Mouse (Mus musculus): Measurements from ENCODE around the gene Echdc1. TPM values are rescaled to one million over a fixed set of nuclear protein-coding genes. Genes with fewer than 3 reads are reported as not detected.
"Not testable (repeated sequence)": the region's sequence is repeated elsewhere in the genome, so short reads cannot be mapped to it uniquely, and the experiment has no call there.

Gene Echdc1
- polyA plus RNA-seq, 1 experiment = 13.5 TPM

DNA sequence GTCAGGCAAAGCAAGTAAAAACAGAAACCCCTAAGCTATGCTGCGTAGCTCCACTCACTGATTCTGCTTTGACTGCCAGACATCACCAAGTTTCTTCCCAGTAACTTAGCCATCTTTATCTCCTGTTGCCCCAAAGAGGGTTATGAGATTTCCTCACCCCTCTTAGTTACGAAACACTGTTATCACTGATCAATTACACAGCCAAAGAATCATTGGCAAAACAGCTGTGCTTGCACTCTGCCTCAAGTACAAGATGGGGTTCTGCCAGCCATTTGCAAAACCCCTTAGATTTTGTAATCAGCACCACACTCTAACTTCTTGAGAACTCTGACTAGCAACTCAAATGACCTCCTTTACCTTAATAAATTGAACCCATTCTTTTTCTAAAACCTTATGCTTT is 38.5 kb downstream of the Echdc1 start:
- DNase-seq (ENCODE audit: low read depth) = no peak

DNA sequence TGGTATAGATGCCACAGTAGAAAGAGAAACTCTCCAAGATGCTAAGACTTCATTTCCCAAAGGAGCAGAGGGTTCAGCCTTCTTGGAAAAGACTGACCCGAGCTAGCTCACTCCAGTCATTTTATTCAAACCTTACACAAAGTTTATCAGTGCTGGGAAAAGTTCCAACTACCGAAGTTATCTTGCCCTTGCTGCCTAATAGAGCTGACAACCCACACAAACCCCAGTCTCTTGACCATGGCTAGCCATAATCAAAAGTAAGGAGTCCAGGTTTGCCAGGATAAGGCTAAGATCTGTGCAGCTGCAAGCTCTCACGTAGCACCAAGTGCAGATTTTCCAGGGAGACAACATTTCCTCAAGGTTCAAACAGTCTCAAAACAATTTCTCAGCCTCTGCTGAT is 39.6 kb downstream of the Echdc1 start:
- no peak for TF ChIP-seq CTCF (IDR thresholded peaks at IDR 0.05; ENCODE audit: borderline replicate concordance, extremely low read depth, insufficient read depth, insufficient read length)
- TF ChIP-seq POLR2A (IDR thresholded peaks at IDR 0.05; ENCODE audit: borderline replicate concordance, extremely low read depth, insufficient read depth, insufficient read length, poor library complexity, severe bottlenecking) = no peak

More for the DNA sequence above, 38.5 kb downstream of the Echdc1 start:
- TF ChIP-seq POLR2A (IDR thresholded peaks at IDR 0.05; ENCODE audit: borderline replicate concordance, extremely low read depth, insufficient read depth, insufficient read length, poor library complexity, severe bottlenecking) (no peak), CTCF (IDR thresholded peaks at IDR 0.05; ENCODE audit: borderline replicate concordance, extremely low read depth, insufficient read depth, insufficient read length) (no peak)

DNA sequence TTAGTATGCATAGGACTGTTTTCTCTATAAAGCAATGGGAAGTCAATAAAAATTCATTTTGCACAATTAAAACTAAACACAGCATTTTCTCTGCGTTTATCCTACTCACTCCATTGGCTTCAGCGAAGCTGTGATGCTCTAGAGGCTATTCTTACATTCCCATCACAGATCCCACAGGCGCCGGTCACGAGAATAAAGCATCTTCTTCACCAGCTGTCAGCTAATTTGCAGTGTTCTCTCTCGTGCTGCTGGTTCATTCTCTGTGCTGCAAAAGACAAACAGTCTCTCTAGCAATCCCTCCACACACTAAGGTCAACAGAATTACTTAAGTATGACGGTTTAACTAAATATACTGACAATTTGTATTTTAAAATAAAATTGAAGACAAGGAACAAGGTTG is 41.2 kb downstream of the Echdc1 start:
- DNase-seq (ENCODE audit: low read depth) = peak; percentile 61

More for the DNA sequence above, 39.6 kb downstream of the Echdc1 start:
- no peak for DNase-seq (ENCODE audit: low read depth)

DNA sequence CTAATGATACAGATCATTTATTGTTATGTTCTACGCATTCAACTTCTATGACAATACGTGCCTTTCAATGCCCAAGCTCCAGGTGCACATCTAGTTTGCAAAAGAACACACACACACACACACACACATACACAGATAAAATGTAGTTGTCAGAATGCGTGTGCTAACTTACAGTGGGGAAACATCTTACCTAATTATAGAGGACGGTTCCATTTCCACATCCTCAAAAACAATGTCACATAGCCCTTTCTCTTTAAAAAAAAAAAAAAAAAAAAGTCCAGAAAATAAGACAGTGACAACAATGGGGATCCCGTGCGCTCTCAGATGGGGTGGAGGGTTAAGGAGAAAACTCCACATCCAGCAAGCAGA is 48.1 kb downstream of the Echdc1 start:
- TF ChIP-seq CTCF (IDR thresholded peaks at IDR 0.05; ENCODE audit: borderline replicate concordance, extremely low read depth, insufficient read depth, insufficient read length) (no peak), POLR2A (IDR thresholded peaks at IDR 0.05; ENCODE audit: borderline replicate concordance, extremely low read depth, insufficient read depth, insufficient read length, poor library complexity, severe bottlenecking) (no peak)
- DNase-seq (ENCODE audit: low read depth) = no peak

More for the DNA sequence above, 41.2 kb downstream of the Echdc1 start:
- TF ChIP-seq CTCF (IDR thresholded peaks at IDR 0.05; ENCODE audit: borderline replicate concordance, extremely low read depth, insufficient read depth, insufficient read length) (no peak), POLR2A (IDR thresholded peaks at IDR 0.05; ENCODE audit: borderline replicate concordance, extremely low read depth, insufficient read depth, insufficient read length, poor library complexity, severe bottlenecking) (no peak)

DNA sequence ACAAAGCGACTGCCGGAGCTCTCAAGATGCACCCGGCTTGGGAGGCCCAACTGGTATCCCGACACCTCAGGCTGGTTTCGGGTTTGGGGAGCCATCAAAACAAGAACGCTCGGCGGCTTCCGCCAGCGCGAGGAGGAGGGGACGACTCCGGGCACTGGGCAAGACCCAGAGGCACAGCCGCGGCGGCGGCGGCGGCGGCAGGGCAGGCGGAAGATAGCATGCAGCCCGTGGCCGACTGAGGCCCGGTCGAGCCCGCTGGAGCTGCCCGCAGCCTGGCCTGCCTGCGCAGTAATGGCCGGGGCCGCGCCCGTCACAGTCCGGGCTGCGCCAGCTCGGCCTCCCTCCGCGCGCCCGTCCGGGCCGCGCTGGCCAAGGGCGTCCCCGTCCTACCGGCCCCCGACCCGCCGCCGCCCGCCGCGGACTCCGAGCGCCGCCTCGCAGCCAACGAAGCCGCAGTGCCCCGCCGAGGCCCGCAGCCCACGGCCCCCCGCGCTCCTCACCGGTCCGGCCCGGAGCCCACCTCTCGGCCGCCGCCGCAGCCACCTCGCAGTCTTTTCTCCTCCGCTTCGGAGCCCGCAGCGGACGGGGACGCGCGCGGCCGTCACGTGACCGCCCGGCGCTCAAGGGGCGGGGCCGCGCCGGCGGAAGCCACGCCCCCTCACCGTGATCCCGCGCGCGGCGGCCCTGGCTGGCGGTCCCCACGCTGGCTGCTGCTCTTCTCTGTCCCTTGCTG is 48.7 kb downstream of the Echdc1 start:
- no peak for TF ChIP-seq CTCF (IDR thresholded peaks at IDR 0.05; ENCODE audit: borderline replicate concordance, extremely low read depth, insufficient read depth, insufficient read length)
- TF ChIP-seq POLR2A (IDR thresholded peaks at IDR 0.05; ENCODE audit: borderline replicate concordance, extremely low read depth, insufficient read depth, insufficient read length, poor library complexity, severe bottlenecking) = peak; percentile 98
- peak; percentile 94 for DNase-seq (ENCODE audit: low read depth)

DNA sequence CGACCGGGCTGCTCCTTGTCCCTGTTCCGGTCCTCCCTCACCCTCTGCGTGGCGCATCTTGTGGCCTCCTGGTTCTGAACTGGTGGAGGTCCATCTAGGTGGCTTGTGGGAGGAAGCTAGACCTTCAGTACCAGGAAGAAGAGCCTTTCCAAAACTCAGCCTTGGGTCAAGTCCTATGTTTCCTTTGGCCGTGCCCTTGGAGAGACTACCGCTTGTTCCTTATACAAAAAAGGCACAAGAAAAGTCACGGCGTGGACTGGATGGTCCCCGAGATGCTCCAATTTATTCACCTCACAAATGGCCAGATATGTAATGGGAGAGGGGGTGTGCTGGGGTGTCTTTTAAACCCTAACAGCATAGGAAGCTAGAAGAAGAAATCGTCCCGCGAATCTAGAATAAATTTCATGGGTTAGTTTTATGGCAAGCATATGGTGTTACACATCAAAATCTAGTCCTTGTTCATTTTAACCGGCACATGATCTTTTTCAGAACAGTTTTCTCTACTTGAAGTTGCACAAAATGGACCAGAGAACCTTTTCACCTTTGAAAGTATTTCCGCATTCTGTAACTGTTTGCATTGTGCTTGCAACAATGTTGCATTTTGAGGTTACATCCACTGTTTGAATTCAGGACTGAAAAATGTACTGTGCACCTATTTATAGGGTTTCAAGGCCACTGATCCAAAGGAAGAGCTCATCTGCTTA is 49.4 kb downstream of the Echdc1 start, which contains the start of gene Rnf146:
Gene Rnf146 (minus strand): TSS at position 246 of the 704 bp plus-strand sequence.
- TF ChIP-seq POLR2A (IDR thresholded peaks at IDR 0.05; ENCODE audit: borderline replicate concordance, extremely low read depth, insufficient read depth, insufficient read length, poor library complexity, severe bottlenecking) = no peak
- TF ChIP-seq CTCF (IDR thresholded peaks at IDR 0.05; ENCODE audit: borderline replicate concordance, extremely low read depth, insufficient read depth, insufficient read length) = no peak
- no peak for DNase-seq (ENCODE audit: low read depth)

DNA sequence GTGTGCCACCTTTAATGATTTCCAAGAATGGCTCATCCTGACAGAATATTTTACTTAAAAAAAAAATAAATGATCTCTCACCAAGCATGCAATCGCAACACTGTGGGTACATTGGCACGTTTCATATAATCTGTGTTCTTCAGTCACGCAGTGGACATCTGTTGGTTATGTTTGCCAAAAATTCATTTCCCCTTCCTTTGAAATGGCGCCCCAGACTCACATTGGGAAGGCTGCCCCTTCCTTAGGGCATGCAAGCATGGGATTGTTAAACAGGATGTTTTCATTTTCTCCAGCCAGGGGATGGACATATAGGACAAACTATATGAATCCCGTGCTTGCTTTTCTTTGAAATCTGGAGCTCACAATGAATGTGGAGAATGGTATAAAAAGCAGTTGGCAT is 61.1 kb downstream of the Echdc1 start:
- TF ChIP-seq CTCF (IDR thresholded peaks at IDR 0.05; ENCODE audit: borderline replicate concordance, extremely low read depth, insufficient read depth, insufficient read length) (no peak), POLR2A (IDR thresholded peaks at IDR 0.05; ENCODE audit: borderline replicate concordance, extremely low read depth, insufficient read depth, insufficient read length, poor library complexity, severe bottlenecking) (no peak)

DNA sequence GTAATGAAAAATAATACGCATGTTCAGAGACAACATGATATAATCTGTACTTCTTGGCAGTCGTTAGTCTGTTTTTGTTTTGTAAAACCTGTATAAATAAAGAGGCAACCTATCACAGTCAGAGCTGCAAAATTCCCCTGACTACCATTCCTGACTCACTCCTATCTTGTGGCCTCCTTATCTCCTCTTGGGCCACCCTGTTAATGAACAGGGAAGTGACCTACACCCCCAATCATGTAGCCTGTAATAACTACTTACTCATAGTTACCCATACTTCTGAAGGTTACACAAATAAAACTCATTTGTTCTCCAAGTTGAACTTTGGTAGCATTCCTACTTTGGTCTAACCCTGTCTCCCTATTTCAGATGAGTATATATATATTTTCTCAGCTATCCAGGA is 68.6 kb downstream of the Echdc1 start:
- no peak for TF ChIP-seq CTCF (IDR thresholded peaks at IDR 0.05; ENCODE audit: borderline replicate concordance, extremely low read depth, insufficient read depth, insufficient read length)
- no peak for TF ChIP-seq POLR2A (IDR thresholded peaks at IDR 0.05; ENCODE audit: borderline replicate concordance, extremely low read depth, insufficient read depth, insufficient read length, poor library complexity, severe bottlenecking)
- DNase-seq (ENCODE audit: low read depth) = no peak

More for the DNA sequence above, 61.1 kb downstream of the Echdc1 start:
- DNase-seq (ENCODE audit: low read depth) = peak; percentile 49

DNA sequence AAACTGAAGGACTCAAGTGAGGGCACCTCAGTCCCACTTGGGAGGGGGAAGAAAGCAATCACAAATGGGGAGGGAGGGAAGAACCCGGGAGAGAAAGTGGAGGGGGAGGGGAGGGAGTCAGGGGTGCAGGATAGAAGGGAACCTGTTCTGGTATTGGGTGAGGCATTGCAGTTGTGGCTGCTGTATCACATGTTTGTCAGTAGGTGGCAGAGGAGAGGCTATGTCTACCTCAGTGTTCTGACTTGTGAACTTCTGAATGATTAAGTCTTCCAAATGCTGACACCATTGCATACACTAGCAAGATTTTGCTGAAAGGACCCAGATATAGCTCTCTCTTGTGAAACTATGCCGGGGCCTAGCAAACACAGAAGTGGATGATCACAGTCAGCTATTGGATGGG is 81.9 kb downstream of the Echdc1 start:
- DNase-seq (ENCODE audit: low read depth) = not testable (repeated sequence)

Other genes with a start within 250 kb of the Echdc1 start
- 79.8 and 102 TPM in 2 replicates for gene Soga3, start 169.3 kb upstream of the Echdc1 start, polyA plus RNA-seq (2012; rRNA removed)
- 8.7 and 19.1 TPM in 2 replicates for gene Gm49353, start 114.2 kb upstream of the Echdc1 start, polyA plus RNA-seq (2012; rRNA removed)
- 55.9 and 70.9 TPM in 2 replicates for gene 9330159F19Rik, start 101.6 kb upstream of the Echdc1 start, polyA plus RNA-seq (2012; rRNA removed)
- gene Rnf146, start 49.3 kb downstream of the Echdc1 start, polyA plus RNA-seq (2012; rRNA removed) = 80.3 and 93.8 TPM in 2 replicates
- 5.1 and 7.2 TPM in 2 replicates for gene Rspo3, start 222.7 kb downstream of the Echdc1 start, polyA plus RNA-seq (2012; rRNA removed)

Measured in brain, embryonic 14.5 days (tissue).